Mouse (Mus musculus) urinary bladder, adult 18-20 months (tissue): ENCODE results near the gene A930002H24Rik.
"Not testable (repeated sequence)": the region's sequence is repeated elsewhere in the genome, so short reads cannot be mapped to it uniquely, and the experiment has no call there.

ENCODE experiments used
- DNase-seq, 2 experiments: peaks; one replicate each; pipeline ENCODE4 v3.0.0; 2022; ENCODE audit warnings: low spot score in 2 of 2, mixed read lengths in 2 of 2

The A930002H24Rik gene

GRCm38 (mm10) chr17:63863647-63864149, at the start of gene A930002H24Rik:
Gene A930002H24Rik (minus strand): TSS chr17:63863791.
- peak; percentile 98 to 99 for DNase-seq

GRCm38 (mm10) chr17:63909297-63909696, 45.7 kb upstream of the A930002H24Rik start:
- no peak for DNase-seq

GRCm38 (mm10) chr17:63897050-63897449, 33.5 kb upstream of the A930002H24Rik start:
- DNase-seq: no peak

- no peak for DNase-seq
Observed at GRCm38 (mm10) chr17:63895829-63896228, 32.2 kb upstream of the A930002H24Rik start.

GRCm38 (mm10) chr17:63890611-63891010, 27.0 kb upstream of the A930002H24Rik start:
- no peak for DNase-seq

GRCm38 (mm10) chr17:63886988-63887387, 23.4 kb upstream of the A930002H24Rik start:
- no peak for DNase-seq

- DNase-seq: no peak
Observed at GRCm38 (mm10) chr17:63880009-63880408, 16.4 kb upstream of the A930002H24Rik start.

GRCm38 (mm10) chr17:63878889-63879288, 15.3 kb upstream of the A930002H24Rik start:
- DNase-seq: no peak

GRCm38 (mm10) chr17:63871773-63872172, 8.2 kb upstream of the A930002H24Rik start:
- no peak for DNase-seq

- DNase-seq: no peak
Observed at GRCm38 (mm10) chr17:63864171-63864571, 580 bp upstream of the A930002H24Rik start.

GRCm38 (mm10) chr17:63863012-63863630, 470 bp downstream of the A930002H24Rik start, which contains the start of gene Fer:
Gene Fer (plus strand): TSS chr17:63863062.
- DNase-seq: no peak

- no peak for DNase-seq
Observed at GRCm38 (mm10) chr17:63862399-63862798, 1.2 kb downstream of the A930002H24Rik start.

GRCm38 (mm10) chr17:63860988-63861387, 2.6 kb downstream of the A930002H24Rik start:
- DNase-seq: no peak

- DNase-seq: no peak
Observed at GRCm38 (mm10) chr17:63857023-63857544, 6.5 kb downstream of the A930002H24Rik start.

- no peak for DNase-seq
Observed at GRCm38 (mm10) chr17:63850016-63850415, 13.6 kb downstream of the A930002H24Rik start.

- DNase-seq: peak; percentile 73 to 88
Observed at GRCm38 (mm10) chr17:63849566-63849965, 14.0 kb downstream of the A930002H24Rik start.

GRCm38 (mm10) chr17:63849151-63849550, 14.4 kb downstream of the A930002H24Rik start:
- no peak for DNase-seq

GRCm38 (mm10) chr17:63845766-63846165, 17.8 kb downstream of the A930002H24Rik start:
- not testable (repeated sequence) for DNase-seq

GRCm38 (mm10) chr17:63844936-63845335, 18.7 kb downstream of the A930002H24Rik start:
- DNase-seq: no peak

- no peak for DNase-seq
Observed at GRCm38 (mm10) chr17:63842226-63842625, 21.4 kb downstream of the A930002H24Rik start.

- no peak for DNase-seq
Observed at GRCm38 (mm10) chr17:63839636-63840269, 23.8 kb downstream of the A930002H24Rik start.

GRCm38 (mm10) chr17:63838144-63838543, 25.4 kb downstream of the A930002H24Rik start:
- DNase-seq: no peak

- no peak for DNase-seq
Observed at GRCm38 (mm10) chr17:63836641-63837040, 26.9 kb downstream of the A930002H24Rik start.
